Mouse (Mus musculus) E14TG2a.4 (cell line): ENCODE measurements around the gene Lars2.

Experiments
- CTCF ChIP-seq: conservative IDR thresholded peaks from 2 replicates; pipeline ENCODE4 v1.5.1; 2014; ENCODE audit warnings: low read length
- POU5F1 ChIP-seq: IDR thresholded peaks from 2 replicates; pipeline ENCODE4 v1.6.1; 2014; ENCODE audit warnings: low read length, borderline replicate concordance

DNA sequence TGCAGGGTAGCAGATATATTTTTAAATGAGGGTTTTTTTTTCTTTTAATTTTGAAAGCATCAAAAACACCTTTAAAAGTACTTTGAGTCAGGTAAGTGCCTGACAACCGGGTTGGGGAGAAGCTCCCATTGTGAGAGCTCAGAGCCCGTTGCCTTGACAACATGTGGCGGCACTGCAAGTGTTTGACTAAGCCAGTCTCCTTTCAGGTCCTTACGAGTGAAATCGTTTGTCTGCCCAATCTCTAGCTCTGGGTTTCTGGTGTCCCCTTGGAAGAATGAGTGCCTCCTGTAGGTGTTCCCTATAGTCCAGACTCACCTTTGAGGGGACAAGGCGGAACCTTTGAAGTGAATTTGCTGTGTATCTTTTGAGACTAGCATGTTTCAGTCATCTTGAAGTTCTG, 31.0 kb downstream of the Lars2 start:
- no peak for TF ChIP-seq CTCF
- TF ChIP-seq POU5F1, result no peak
